Mouse (Mus musculus): ENCODE measurements around the gene Rab11fip3. TPM values are rescaled to one million over a fixed set of nuclear protein-coding genes. Genes with fewer than 3 reads are reported as not detected.

Rab11fip3 gene
- polyA plus RNA-seq, 1 experiment from 2014 or later = 27.0 TPM

GRCm38 (mm10) chr17:25948051-25948450 is 121.3 kb downstream of the Rab11fip3 start:
- Histone ChIP-seq H3K36me3 (no peaks in the 10 kb centered on the region), H3K4me1 (peaks cover 15% of the 10 kb centered on the region), H3K9me3 (replicated peaks) (no peaks in the 10 kb centered on the region), H3K27me3 (replicated peaks) (peaks cover 35% of the 10 kb centered on the region), H3K9ac (replicated peaks) (no peak overlapping the region), H3K27ac (replicated peaks) (no peak overlapping the region), H3K4me2 (no peak overlapping the region), H3K4me3 (replicated peaks) (no peak overlapping the region)
- 78% methylated on average over 8 of the region's 8 CpGs for WGBS
- no peak for ATAC-seq (ENCODE audit: low FRiP score)

GRCm38 (mm10) chr17:25947576-25947975 is 121.8 kb downstream of the Rab11fip3 start:
- peaks cover 30% of the 10 kb centered on the region for H3K27me3 ChIP-seq (replicated peaks)
- no peak overlapping the region for H3K4me2 ChIP-seq
- no peaks in the 10 kb centered on the region for H3K9me3 ChIP-seq (replicated peaks)
- H3K27ac ChIP-seq (replicated peaks) = no peak overlapping the region
- ATAC-seq (ENCODE audit: low FRiP score) = no peak
- WGBS = 86% methylated on average over 4 of the region's 4 CpGs
- peaks cover 15% of the 10 kb centered on the region for H3K4me1 ChIP-seq
- H3K36me3 ChIP-seq = no peaks in the 10 kb centered on the region
- no peak overlapping the region for H3K4me3 ChIP-seq (replicated peaks)
- H3K9ac ChIP-seq (replicated peaks) = no peak overlapping the region

- Histone ChIP-seq H3K27ac (replicated peaks) (no peak overlapping the region), H3K9me3 (replicated peaks) (no peaks in the 10 kb centered on the region), H3K4me1 (peaks cover 16% of the 10 kb centered on the region), H3K4me3 (replicated peaks) (no peak overlapping the region), H3K27me3 (replicated peaks) (peaks cover 24% of the 10 kb centered on the region), H3K36me3 (no peaks in the 10 kb centered on the region), H3K4me2 (no peak overlapping the region), H3K9ac (replicated peaks) (no peak overlapping the region)
- no peak for ATAC-seq (ENCODE audit: low FRiP score)
- 79% methylated on average over 8 of the region's 8 CpGs for WGBS
Measured at GRCm38 (mm10) chr17:25946891-25947290, 122.5 kb downstream of the Rab11fip3 start.

- no peak for ATAC-seq (ENCODE audit: low FRiP score)
- Histone ChIP-seq H3K9ac (replicated peaks) (no peak overlapping the region), H3K4me2 (no peak overlapping the region), H3K4me1 (peaks cover 12% of the 10 kb centered on the region), H3K4me3 (replicated peaks) (no peak overlapping the region), H3K27me3 (replicated peaks) (peaks cover 18% of the 10 kb centered on the region), H3K27ac (replicated peaks) (no peak overlapping the region), H3K36me3 (no peaks in the 10 kb centered on the region), H3K9me3 (replicated peaks) (no peaks in the 10 kb centered on the region)
- 79% methylated on average over 7 of the region's 7 CpGs for WGBS
Measured at GRCm38 (mm10) chr17:25946349-25946748, 123.0 kb downstream of the Rab11fip3 start.

- no peaks in the 10 kb centered on the region for H3K9me3 ChIP-seq (replicated peaks)
- no peak overlapping the region for H3K4me2 ChIP-seq
- ATAC-seq (ENCODE audit: low FRiP score) = no peak
- H3K27me3 ChIP-seq (replicated peaks) = peaks cover 12% of the 10 kb centered on the region
- 72% methylated on average over 9 of the region's 9 CpGs for WGBS
- H3K9ac ChIP-seq (replicated peaks) = no peak overlapping the region
- no peak overlapping the region for H3K4me3 ChIP-seq (replicated peaks)
- H3K27ac ChIP-seq (replicated peaks) = no peak overlapping the region
- H3K4me1 ChIP-seq = peaks cover 15% of the 10 kb centered on the region
- H3K36me3 ChIP-seq = no peaks in the 10 kb centered on the region
Measured at GRCm38 (mm10) chr17:25945517-25946155, 123.7 kb downstream of the Rab11fip3 start.

- peaks cover 24% of the 10 kb centered on the region for H3K4me1 ChIP-seq
- no peaks in the 10 kb centered on the region for H3K36me3 ChIP-seq
- no peaks in the 10 kb centered on the region for H3K9me3 ChIP-seq (replicated peaks)
- no peak within 1 kb of the TSS for H3K27ac ChIP-seq (replicated peaks)
- H3K27me3 ChIP-seq (replicated peaks) = peaks cover 1% of the 10 kb centered on the region
- no peak within 1 kb of the TSS for H3K4me3 ChIP-seq (replicated peaks)
- ATAC-seq (ENCODE audit: low FRiP score) = no peak
- no peak within 1 kb of the TSS for H3K9ac ChIP-seq (replicated peaks)
- no peak within 1 kb of the TSS for H3K4me2 ChIP-seq
- 62% methylated on average over 6 of the region's 6 CpGs for WGBS
Measured at GRCm38 (mm10) chr17:25944366-25945163, 124.8 kb downstream of the Rab11fip3 start, which contains the start of the genes Pigq and Nhlrc4. Gene Pigq (minus strand): TSS chr17:25944936. Gene Nhlrc4 (minus strand): TSS chr17:25944961.

- Histone ChIP-seq H3K27me3 (replicated peaks) (no peaks in the 10 kb centered on the region), H3K4me2 (no peak overlapping the region), H3K4me1 (peaks cover 24% of the 10 kb centered on the region), H3K27ac (replicated peaks) (no peak overlapping the region), H3K9me3 (replicated peaks) (no peaks in the 10 kb centered on the region), H3K9ac (replicated peaks) (no peak overlapping the region), H3K4me3 (replicated peaks) (no peak overlapping the region), H3K36me3 (no peaks in the 10 kb centered on the region)
- WGBS = 83% methylated on average over 9 of the region's 9 CpGs
- ATAC-seq (ENCODE audit: low FRiP score) = no peak
Measured at GRCm38 (mm10) chr17:25943769-25944168, 125.6 kb downstream of the Rab11fip3 start.

- H3K27me3 ChIP-seq (replicated peaks) = no peaks in the 10 kb centered on the region
- H3K9me3 ChIP-seq (replicated peaks) = no peaks in the 10 kb centered on the region
- H3K9ac ChIP-seq (replicated peaks) = no peak overlapping the region
- no peak overlapping the region for H3K27ac ChIP-seq (replicated peaks)
- ATAC-seq (ENCODE audit: low FRiP score) = no peak
- no peak overlapping the region for H3K4me2 ChIP-seq
- peaks cover 24% of the 10 kb centered on the region for H3K4me1 ChIP-seq
- WGBS = 90% methylated on average over 3 of the region's 3 CpGs
- H3K4me3 ChIP-seq (replicated peaks) = no peak overlapping the region
- no peaks in the 10 kb centered on the region for H3K36me3 ChIP-seq
Measured at GRCm38 (mm10) chr17:25943221-25943620, 126.1 kb downstream of the Rab11fip3 start.

GRCm38 (mm10) chr17:25942597-25943151 is 126.7 kb downstream of the Rab11fip3 start:
- WGBS = 90% methylated on average over 2 of the region's 2 CpGs

GRCm38 (mm10) chr17:25941511-25942241 is 127.7 kb downstream of the Rab11fip3 start:
- Histone ChIP-seq H3K27ac (replicated peaks) (peak overlapping the region; percentile 85), H3K9ac (replicated peaks) (peak overlapping the region; percentile 96), H3K4me3 (replicated peaks) (peak overlapping the region; percentile 74), H3K36me3 (peaks cover 5% of the 10 kb centered on the region), H3K27me3 (replicated peaks) (no peaks in the 10 kb centered on the region), H3K9me3 (replicated peaks) (no peaks in the 10 kb centered on the region), H3K4me2 (peak overlapping the region; percentile 74), H3K4me1 (peaks cover 24% of the 10 kb centered on the region)
- 3% methylated on average over 49 of the region's 54 CpGs for WGBS
- peak; percentile 74; the same call in 1 of the 2 replicates for ATAC-seq (ENCODE audit: low FRiP score)

More at GRCm38 (mm10) chr17:25942597-25943151, 126.7 kb downstream of the Rab11fip3 start:
- Histone ChIP-seq H3K27ac (replicated peaks) (no peak overlapping the region), H3K9me3 (replicated peaks) (no peaks in the 10 kb centered on the region), H3K4me2 (peak overlapping the region; percentile 74; the same call in 1 of the 2 replicates), H3K4me3 (replicated peaks) (no peak overlapping the region), H3K36me3 (no peaks in the 10 kb centered on the region), H3K9ac (replicated peaks) (no peak overlapping the region), H3K4me1 (peaks cover 24% of the 10 kb centered on the region), H3K27me3 (replicated peaks) (no peaks in the 10 kb centered on the region)
- ATAC-seq (ENCODE audit: low FRiP score) = no peak

Data from neural tube, embryonic 15.5 days (tissue).